ENCODE assay signal across 23 mouse cellular contexts in genomic region chr10:128372142-128372541, GRCm38 (mm10). TPM values are rescaled to one million over a fixed set of nuclear protein-coding genes. Genes with fewer than 3 reads are reported as not detected.
DNase-seq lines count a peak whose midpoint lies in the region; ATAC-seq and TF ChIP-seq lines count a peak whose summit lies in the region.
"Had no signal": no experiment of that assay in that cellular context is flagged by ENCODE, and none has a peak within 500 bp of the region (broad histone marks: within the 10 kb centered on the region; RNA-seq: fewer than 3 reads in every experiment).

No protein-coding gene starts in this region.

- no peak overlapping the region for H3K4me3 ChIP-seq in forebrain, postnatal 0 days (ENCODE audit: low read depth, low read length)
- H3K4me3 ChIP-seq in forebrain, embryonic 14.5 days (ENCODE audit: low read depth, low read length): no peak overlapping the region
- H3K4me3 ChIP-seq in layer of hippocampus, adult 2 months: no peak overlapping the region
- no peak overlapping the region for H3K4me3 ChIP-seq in thymus, adult 2 months (ENCODE audit: control insufficient read depth, insufficient read depth, low read length)
- H3K4me3 ChIP-seq: heart, embryonic 15.5 days; limb, embryonic 13.5 days; midbrain, embryonic 12.5 days; neural tube, embryonic 12.5 days had no signal

- no peak overlapping the region for H3K27ac ChIP-seq in forebrain, postnatal 0 days (ENCODE audit: low read depth, low read length)
- H3K27ac ChIP-seq in forebrain, embryonic 14.5 days (ENCODE audit: low read depth, low read length): no peak overlapping the region
- H3K27ac ChIP-seq in layer of hippocampus, adult 2 months: no peak overlapping the region
- H3K27ac ChIP-seq in thymus, adult 2 months (ENCODE audit: control insufficient read depth, insufficient read depth, low read length): no peak overlapping the region
- H3K27ac ChIP-seq: limb, embryonic 13.5 days; midbrain, embryonic 12.5 days; neural tube, embryonic 12.5 days had no signal

- 83% methylated on average over 5 of the region's 5 CpGs for WGBS in forebrain, postnatal 0 days
- WGBS in forebrain, embryonic 14.5 days: 79% methylated on average over 5 of the region's 5 CpGs
- WGBS in thymus, adult 2 months: 89% methylated on average over 5 of the region's 5 CpGs

- H3K27me3 ChIP-seq in forebrain, postnatal 0 days (ENCODE audit: insufficient read depth, low read length): no peaks in the 10 kb centered on the region
- H3K27me3 ChIP-seq in forebrain, embryonic 14.5 days (replicated peaks; ENCODE audit: control insufficient read depth, insufficient read depth, low read length): no peaks in the 10 kb centered on the region
- no peaks in the 10 kb centered on the region for H3K27me3 ChIP-seq in thymus, adult 2 months (ENCODE audit: control insufficient read depth, insufficient read depth, low read length)
- H3K27me3 ChIP-seq: heart, embryonic 15.5 days; limb, embryonic 13.5 days; midbrain, embryonic 12.5 days; neural tube, embryonic 12.5 days had no signal

- no peaks in the 10 kb centered on the region for H3K36me3 ChIP-seq in forebrain, postnatal 0 days (ENCODE audit: insufficient read depth)
- H3K36me3 ChIP-seq in forebrain, embryonic 14.5 days (ENCODE audit: control insufficient read depth, insufficient read depth, low read length): no peaks in the 10 kb centered on the region
- H3K36me3 ChIP-seq in thymus, adult 2 months (ENCODE audit: control insufficient read depth, insufficient read depth, low read length): no peaks in the 10 kb centered on the region
- H3K36me3 ChIP-seq: heart, embryonic 15.5 days; limb, embryonic 13.5 days; midbrain, embryonic 12.5 days; neural tube, embryonic 12.5 days had no signal

- no peaks in the 10 kb centered on the region for H3K9me3 ChIP-seq in forebrain, postnatal 0 days (ENCODE audit: low read length)
- no peaks in the 10 kb centered on the region for H3K9me3 ChIP-seq in forebrain, embryonic 14.5 days (replicated peaks; ENCODE audit: control insufficient read depth, low read length)
- H3K9me3 ChIP-seq: heart, embryonic 15.5 days; limb, embryonic 13.5 days; neural tube, embryonic 12.5 days had no signal

- no peak overlapping the region for H3K9ac ChIP-seq in forebrain, postnatal 0 days
- H3K9ac ChIP-seq in forebrain, embryonic 14.5 days (ENCODE audit: low read length): no peak overlapping the region
- H3K9ac ChIP-seq: heart, embryonic 15.5 days; limb, embryonic 13.5 days; midbrain, embryonic 12.5 days; neural tube, embryonic 12.5 days had no signal

- no peak for ATAC-seq in forebrain, postnatal 0 days
- ATAC-seq in forebrain, embryonic 14.5 days: no peak
- no peak for ATAC-seq in megakaryocyte progenitor cell, adult 5-6 weeks (replicated peaks; ENCODE audit: poor library complexity)

- H3K4me2 ChIP-seq in forebrain, postnatal 0 days (ENCODE audit: low read depth): no peak overlapping the region
- H3K4me2 ChIP-seq in forebrain, embryonic 14.5 days (ENCODE audit: low read length): no peak overlapping the region
- H3K4me2 ChIP-seq: heart, embryonic 15.5 days; limb, embryonic 13.5 days; midbrain, embryonic 12.5 days; neural tube, embryonic 12.5 days had no signal

- DNase-seq in forebrain, postnatal 0 days: no peak
- no peak for DNase-seq in forebrain, embryonic 14.5 days (ENCODE audit: low spot score)
- DNase-seq in layer of hippocampus, adult 2 months (ENCODE audit: low spot score in 2 of 2): no peak
- no peak for DNase-seq in layer of hippocampus, adult 18-20 months (ENCODE audit: low spot score in 2 of 2)
- DNase-seq in thymus, adult 2 months: no peak
- DNase-seq in thymus, postnatal 36 days: no peak
- no peak for DNase-seq in right cerebral cortex, postnatal 14 days
- DNase-seq: adrenal gland, adult 8-10 months; cerebellum, adult 11 months; cerebellum, postnatal 25 days; embryo, embryonic 11 days; heart, adult 18-20 months; kidney, adult 8-10 months; kidney, postnatal 4 days; lung, postnatal 4 days; thymus, postnatal 25 days had no signal

- peaks cover 13% of the 10 kb centered on the region for H3K4me1 ChIP-seq in forebrain, postnatal 0 days (ENCODE audit: insufficient read depth)
- H3K4me1 ChIP-seq in forebrain, embryonic 14.5 days (ENCODE audit: control insufficient read depth, insufficient read depth, low read length): peaks cover 8% of the 10 kb centered on the region; the same call in 1 of the 2 replicates
- H3K4me1 ChIP-seq in thymus, adult 2 months (replicated peaks; ENCODE audit: control insufficient read depth, insufficient read depth, low read length): peaks cover 15% of the 10 kb centered on the region

- peak; percentile 42 for TF ChIP-seq CTCF in forebrain, postnatal 0 days (IDR thresholded peaks at IDR 0.05; ENCODE audit: low read depth)
- TF ChIP-seq CTCF in layer of hippocampus, adult 2 months (conservative IDR thresholded peaks at IDR 0.05): peak; percentile 59
- peak; percentile 19; the same call in 1 of the 2 replicates for TF ChIP-seq CTCF in thymus, adult 2 months (IDR thresholded peaks at IDR 0.05; ENCODE audit: borderline replicate concordance, control insufficient read depth, extremely low read depth, insufficient read depth, low read length, poor library complexity)

- TF ChIP-seq POLR2A in thymus, adult 2 months (IDR thresholded peaks at IDR 0.05; ENCODE audit: control insufficient read depth, extremely low read depth, insufficient read depth, low read length, poor library complexity): no peak

RNA-seq across cellular contexts. Expression of gene Coq10a, which starts 3.3 kb away (rescaled TPM):
- total RNA-seq in forebrain, postnatal 0 days (2014; rRNA removed): 34.0 and 41.6 TPM in 2 replicates
- polyA plus RNA-seq in forebrain, postnatal 0 days (2015; fragmentation: Nextera tagmentation; extraction: Ambion mirVana): 48.2 and 50.0 TPM in 2 replicates
- polyA plus RNA-seq in forebrain, embryonic 14.5 days (2014; fragmentation: Nextera tagmentation; extraction: Ambion mirVana): 22.8 and 26.9 TPM in 2 replicates
- total RNA-seq in layer of hippocampus, adult 2 months (2021): 10 to 100 TPM; 48.6 to 49.2 TPM
- 10 to 100 TPM; 49.5 to 49.7 TPM for total RNA-seq in layer of hippocampus, adult 18-20 months (2021)
- 62.9 and 71.7 TPM in 2 replicates for polyA plus RNA-seq in thymus, adult 2 months (2012; rRNA removed)
- total RNA-seq in megakaryocyte progenitor cell, adult 5-6 weeks (2015): 13.8 and 17.6 TPM in 2 replicates
- 8.8 and 9.4 TPM in 2 replicates for total RNA-seq in megakaryocyte progenitor cell, adult 5-6 weeks (2017)

RNA-seq across cellular contexts. Expression of gene Ankrd52, which starts 4.8 kb away (rescaled TPM):
- total RNA-seq in forebrain, postnatal 0 days (2014; rRNA removed): 22.3 and 32.6 TPM in 2 replicates
- 4.7 and 7.7 TPM in 2 replicates for polyA plus RNA-seq in forebrain, postnatal 0 days (2015; fragmentation: Nextera tagmentation; extraction: Ambion mirVana)
- 6.8 and 10.3 TPM in 2 replicates for polyA plus RNA-seq in forebrain, embryonic 14.5 days (2014; fragmentation: Nextera tagmentation; extraction: Ambion mirVana)
- total RNA-seq in layer of hippocampus, adult 2 months (2021): 10 to 100 TPM; 50.6 to 51.6 TPM
- total RNA-seq in layer of hippocampus, adult 18-20 months (2021): 10 to 100 TPM; 45.4 to 49.6 TPM
- 71.0 and 87.0 TPM in 2 replicates for polyA plus RNA-seq in thymus, adult 2 months (2012; rRNA removed)
- 48.6 and 48.9 TPM in 2 replicates for total RNA-seq in megakaryocyte progenitor cell, adult 5-6 weeks (2015)
- total RNA-seq in megakaryocyte progenitor cell, adult 5-6 weeks (2017): 9.0 and 11.6 TPM in 2 replicates

RNA-seq across cellular contexts. Expression of gene Slc39a5, which starts 28.9 kb away (rescaled TPM):
- total RNA-seq in forebrain, postnatal 0 days (2014; rRNA removed): 0.24 and 0.69 TPM in 2 replicates
- polyA plus RNA-seq in forebrain, postnatal 0 days (2015; fragmentation: Nextera tagmentation; extraction: Ambion mirVana): 0.10 and 0.42 TPM in 2 replicates
- not detected in 2 replicates for polyA plus RNA-seq in forebrain, embryonic 14.5 days (2014; fragmentation: Nextera tagmentation; extraction: Ambion mirVana)
- total RNA-seq in layer of hippocampus, adult 2 months (2021): under 1 TPM in 1 of 2 experiments, not detected in 1; 0.29 TPM
- under 1 TPM in 1 of 2 experiments, not detected in 1; 0.37 TPM for total RNA-seq in layer of hippocampus, adult 18-20 months (2021)
- polyA plus RNA-seq in thymus, adult 2 months (2012; rRNA removed): 0.53 and 0.65 TPM in 2 replicates
- total RNA-seq in megakaryocyte progenitor cell, adult 5-6 weeks (2015): not detected in 2 replicates
- total RNA-seq in megakaryocyte progenitor cell, adult 5-6 weeks (2017): not detected in 2 replicates
- total RNA-seq: gastrocnemius, adult 8-10 months; heart, adult 18-20 months; hematopoietic stem cell, adult 5-6 weeks had no signal
- polyA plus RNA-seq: midbrain, embryonic 12.5 days; neural tube, embryonic 12.5 days had no signal

RNA-seq across cellular contexts. Expression of gene Cs, which starts 34.6 kb away (rescaled TPM):
- 205 and 250 TPM in 2 replicates for total RNA-seq in forebrain, postnatal 0 days (2014; rRNA removed)
- polyA plus RNA-seq in forebrain, postnatal 0 days (2015; fragmentation: Nextera tagmentation; extraction: Ambion mirVana): 203 and 255 TPM in 2 replicates
- polyA plus RNA-seq in forebrain, embryonic 14.5 days (2014; fragmentation: Nextera tagmentation; extraction: Ambion mirVana): 234 and 243 TPM in 2 replicates
- total RNA-seq in layer of hippocampus, adult 2 months (2021): 100 to 1,000 TPM; 226 to 235 TPM
- total RNA-seq in layer of hippocampus, adult 18-20 months (2021): 100 to 1,000 TPM; 227 to 229 TPM
- polyA plus RNA-seq in thymus, adult 2 months (2012; rRNA removed): 215 and 225 TPM in 2 replicates
- total RNA-seq in megakaryocyte progenitor cell, adult 5-6 weeks (2015): 172 and 181 TPM in 2 replicates
- 106 and 108 TPM in 2 replicates for total RNA-seq in megakaryocyte progenitor cell, adult 5-6 weeks (2017)

RNA-seq across cellular contexts. Expression of gene Nabp2, which starts 39.1 kb away (rescaled TPM):
- 82.2 and 90.1 TPM in 2 replicates for total RNA-seq in forebrain, postnatal 0 days (2014; rRNA removed)
- 158 and 159 TPM in 2 replicates for polyA plus RNA-seq in forebrain, postnatal 0 days (2015; fragmentation: Nextera tagmentation; extraction: Ambion mirVana)
- 147 and 180 TPM in 2 replicates for polyA plus RNA-seq in forebrain, embryonic 14.5 days (2014; fragmentation: Nextera tagmentation; extraction: Ambion mirVana)
- total RNA-seq in layer of hippocampus, adult 2 months (2021): 10 to 100 TPM; 88.2 to 93.0 TPM
- total RNA-seq in layer of hippocampus, adult 18-20 months (2021): 10 to 100 TPM; 96.5 to 98.5 TPM
- polyA plus RNA-seq in thymus, adult 2 months (2012; rRNA removed): 18.0 and 20.8 TPM in 2 replicates
- 79.4 and 105 TPM in 2 replicates for total RNA-seq in megakaryocyte progenitor cell, adult 5-6 weeks (2015)
- total RNA-seq in megakaryocyte progenitor cell, adult 5-6 weeks (2017): 68.8 and 72.2 TPM in 2 replicates
